Mouse (Mus musculus) CH12.LX (cell line): ENCODE data around the gene Ogn. TPM values are rescaled to one million over a fixed set of nuclear protein-coding genes. Genes with fewer than 3 reads are reported as not detected.

Experiments
- DNase-seq: peaks from one replicate; pipeline ENCODE4 v3.0.0-alpha.2; 2013; ENCODE audit errors: extremely low read depth
- H3K27ac ChIP-seq: 2 replicates; pipeline ENCODE4 v1.5.1; 2012; ENCODE audit warnings: low read depth, mild to moderate bottlenecking, control low read depth, moderate library complexity; ENCODE audit not compliant: insufficient read depth
- H3K27me3 ChIP-seq: replicated peaks from 2 replicates; pipeline ENCODE3; 2012; ENCODE audit warnings: inconsistent platforms
- H3K36me3 ChIP-seq, 2 experiments: replicated peaks in 1 of 2; 2 replicates each; pipeline versions ENCODE3 to v1.6.1; 2012; ENCODE audit warnings: inconsistent platforms in 1 of 2, low read length in 1 of 2, mild to moderate bottlenecking in 1 of 2, mixed read lengths in 1 of 2, moderate library complexity in 1 of 2; ENCODE audit not compliant: control insufficient read depth in 1 of 2, insufficient read depth in 1 of 2
- H3K4me1 ChIP-seq, 2 experiments: 2 replicates each; pipeline ENCODE4 v1.6.1; 2012; ENCODE audit warnings: inconsistent platforms in 1 of 2, moderate library complexity in 1 of 2; ENCODE audit not compliant: insufficient read depth in 2 of 2, control insufficient read depth in 1 of 2
- H3K4me2 ChIP-seq: 2 replicates; pipeline ENCODE4 v1.6.1; 2012; ENCODE audit warnings: low read depth, mild to moderate bottlenecking, control low read depth; ENCODE audit not compliant: poor library complexity, insufficient read depth, severe bottlenecking
- H3K4me3 ChIP-seq, 3 experiments: fragments of 150-350 bp in 1 of 3; sonication (generic) in 1 of 3; replicated peaks in 1 of 3; 2 replicates each; pipeline versions ENCODE3 to v1.5.1; 2011 to 2012; ENCODE audit warnings: low read depth in 2 of 3, low read length in 2 of 3, mild to moderate bottlenecking in 2 of 3, moderate library complexity in 2 of 3, control low read depth in 1 of 3, improper control_type of control experiment in 1 of 3, inconsistent platforms in 1 of 3, mixed read lengths in 1 of 3; ENCODE audit not compliant: poor library complexity in 1 of 3
- H3K79me2 ChIP-seq: replicated peaks from 2 replicates; pipeline ENCODE4 v1.6.1; 2012; ENCODE audit warnings: mild to moderate bottlenecking, moderate library complexity; ENCODE audit not compliant: control insufficient read depth, poor library complexity, insufficient read depth, severe bottlenecking; ENCODE audit errors: extremely low read depth
- H3K9ac ChIP-seq: 2 replicates; pipeline ENCODE4 v1.6.1; 2012; ENCODE audit warnings: low read depth, mild to moderate bottlenecking, control low read depth, moderate library complexity; ENCODE audit not compliant: insufficient read depth
- H3K9me3 ChIP-seq: replicated peaks from 2 replicates; pipeline ENCODE3; 2012; ENCODE audit warnings: low read length, inconsistent platforms, mixed read lengths
- BHLHE40 ChIP-seq: IDR thresholded peaks from 2 replicates; pipeline ENCODE4 v1.6.1; 2011; ENCODE audit warnings: mild to moderate bottlenecking, low read depth, low read length, improper control_type of control experiment
- CHD1 ChIP-seq: IDR thresholded peaks from 2 replicates; pipeline ENCODE4 v1.6.1; 2012; ENCODE audit warnings: low read depth, low read length, improper control_type of control experiment, inconsistent platforms
- CHD2 ChIP-seq: IDR thresholded peaks from 2 replicates; pipeline ENCODE4 v1.6.1; 2011; ENCODE audit warnings: low read length, improper control_type of control experiment
- CTCF ChIP-seq, 2 experiments: IDR thresholded peaks in 1 of 2; conservative IDR thresholded peaks in 1 of 2; 2 replicates each; pipeline ENCODE4 v1.5.1; 2011 to 2012; ENCODE audit warnings: low read depth in 2 of 2, low read length in 2 of 2, improper control_type of control experiment in 1 of 2, inconsistent platforms in 1 of 2, mild to moderate bottlenecking in 1 of 2, moderate library complexity in 1 of 2
- E2F4 ChIP-seq: IDR thresholded peaks from 2 replicates; pipeline ENCODE4 v1.6.1; 2011; ENCODE audit warnings: low read depth, low read length, improper control_type of control experiment; ENCODE audit not compliant: insufficient replicate concordance
- ELF1 ChIP-seq: IDR thresholded peaks from 2 replicates; pipeline ENCODE4 v1.6.1; 2014; ENCODE audit warnings: low read depth, mild to moderate bottlenecking, inconsistent platforms, low read length, improper control_type of control experiment
- EP300 ChIP-seq: IDR thresholded peaks from 2 replicates; pipeline ENCODE4 v1.6.1; 2011; ENCODE audit warnings: low read length, improper control_type of control experiment
- ETS1 ChIP-seq: conservative IDR thresholded peaks from 2 replicates; pipeline ENCODE4 v1.6.1; 2012; ENCODE audit warnings: low read depth, mild to moderate bottlenecking, inconsistent platforms, low read length, improper control_type of control experiment, moderate library complexity
- GABPA ChIP-seq: IDR thresholded peaks from 2 replicates; pipeline ENCODE4 v1.6.1; 2012; ENCODE audit warnings: low read depth, low read length, improper control_type of control experiment, inconsistent platforms; ENCODE audit not compliant: insufficient replicate concordance
- IRF4 ChIP-seq: IDR thresholded peaks from 2 replicates; pipeline ENCODE4 v1.6.1; 2014; ENCODE audit warnings: low read depth, mild to moderate bottlenecking, inconsistent platforms, low read length, improper control_type of control experiment
- JUN ChIP-seq: IDR thresholded peaks from 2 replicates; pipeline ENCODE4 v1.6.1; 2011; ENCODE audit warnings: low read depth, mild to moderate bottlenecking, low read length, improper control_type of control experiment, moderate library complexity; ENCODE audit not compliant: insufficient read depth
- KAT2A ChIP-seq: IDR thresholded peaks from 2 replicates; pipeline ENCODE4 v1.6.1; 2012; ENCODE audit warnings: low read length, improper control_type of control experiment, inconsistent platforms; ENCODE audit not compliant: insufficient replicate concordance
- MAX ChIP-seq: IDR thresholded peaks from 2 replicates; pipeline ENCODE4 v1.6.1; 2011; ENCODE audit warnings: low read length, improper control_type of control experiment
- MAZ ChIP-seq: IDR thresholded peaks from 2 replicates; pipeline ENCODE4 v1.6.1; 2012; ENCODE audit warnings: low read depth, mild to moderate bottlenecking, inconsistent platforms, low read length, improper control_type of control experiment, moderate library complexity
- MXI1 ChIP-seq: IDR thresholded peaks from 2 replicates; pipeline ENCODE4 v1.6.1; 2011; ENCODE audit warnings: mild to moderate bottlenecking, low read depth, low read length, improper control_type of control experiment
- MYC ChIP-seq: IDR thresholded peaks from 2 replicates; pipeline ENCODE4 v1.6.1; 2011; ENCODE audit warnings: low read depth, mild to moderate bottlenecking, improper control_type of control experiment, low read length
- NELFE ChIP-seq: IDR thresholded peaks from 2 replicates; pipeline ENCODE4 v1.6.1; 2011; ENCODE audit warnings: low read depth, low read length, improper control_type of control experiment
- NRF1 ChIP-seq: IDR thresholded peaks from 2 replicates; pipeline ENCODE4 v1.6.1; 2014; ENCODE audit warnings: low read depth, mild to moderate bottlenecking, inconsistent platforms, low read length, improper control_type of control experiment, moderate library complexity
- PAX5 ChIP-seq: IDR thresholded peaks from 2 replicates; pipeline ENCODE4 v1.6.1; 2012; ENCODE audit warnings: low read length, inconsistent platforms, mixed read lengths
- POLR2A ChIP-seq: IDR thresholded peaks from 2 replicates; pipeline ENCODE4 v1.6.1; 2011; ENCODE audit warnings: low read depth, mild to moderate bottlenecking, improper control_type of control experiment, low read length
- RAD21 ChIP-seq: IDR thresholded peaks from 2 replicates; pipeline ENCODE4 v1.6.1; 2011; ENCODE audit warnings: low read depth, mild to moderate bottlenecking, low read length, improper control_type of control experiment, moderate library complexity
- RCOR1 ChIP-seq: conservative IDR thresholded peaks from 2 replicates; pipeline ENCODE4 v1.6.1; 2012; ENCODE audit warnings: low read depth, mild to moderate bottlenecking, inconsistent platforms, low read length, improper control_type of control experiment
- SIN3A ChIP-seq: IDR thresholded peaks from 2 replicates; pipeline ENCODE4 v1.6.1; 2012; ENCODE audit warnings: low read length, improper control_type of control experiment, inconsistent platforms
- SMC3 ChIP-seq: IDR thresholded peaks from 2 replicates; pipeline ENCODE4 v1.6.1; 2011; ENCODE audit warnings: low read depth, low read length, improper control_type of control experiment
- TBP ChIP-seq: conservative IDR thresholded peaks from 2 replicates; pipeline ENCODE4 v1.6.1; 2011; ENCODE audit warnings: low read depth, low read length, improper control_type of control experiment
- TCF12 ChIP-seq: IDR thresholded peaks from 2 replicates; pipeline ENCODE4 v1.6.1; 2014; ENCODE audit warnings: low read depth, mild to moderate bottlenecking, inconsistent platforms, low read length, improper control_type of control experiment
- UBTF ChIP-seq: IDR thresholded peaks from 2 replicates; pipeline ENCODE4 v1.6.1; 2012; ENCODE audit warnings: low read depth, mild to moderate bottlenecking, inconsistent platforms, low read length, improper control_type of control experiment, moderate library complexity
- USF1 ChIP-seq: IDR thresholded peaks from 2 replicates; pipeline ENCODE4 v1.6.1; 2014; ENCODE audit warnings: low read depth, mild to moderate bottlenecking, inconsistent platforms, low read length, improper control_type of control experiment
- USF2 ChIP-seq: conservative IDR thresholded peaks from 2 replicates; pipeline ENCODE4 v1.6.1; 2011; ENCODE audit warnings: low read depth, low read length, improper control_type of control experiment
- ZC3H11A ChIP-seq: IDR thresholded peaks from 2 replicates; pipeline ENCODE4 v1.6.1; 2012; ENCODE audit warnings: low read depth, mild to moderate bottlenecking, inconsistent platforms, low read length, improper control_type of control experiment
- ZKSCAN1 ChIP-seq: IDR thresholded peaks from 2 replicates; pipeline ENCODE4 v1.6.1; 2012; ENCODE audit warnings: low read depth, inconsistent platforms, low read length, improper control_type of control experiment, borderline replicate concordance
- ZMIZ1 ChIP-seq: IDR thresholded peaks from 2 replicates; pipeline ENCODE4 v1.6.1; 2012; ENCODE audit warnings: low read depth, mild to moderate bottlenecking, inconsistent platforms, low read length, improper control_type of control experiment
- ZNF384 ChIP-seq: IDR thresholded peaks from 2 replicates; pipeline ENCODE4 v1.6.1; 2012; ENCODE audit warnings: low read depth, low read length, improper control_type of control experiment, inconsistent platforms
- dilution Hi-C: fragments of 300-500 bp; cut with MboI; formaldehyde crosslinking; loops from 2 replicates; pipeline ENCODE4 v1.14.3; 2020; ENCODE audit warnings: low sequenced_read_pairs; ENCODE audit not compliant: extremely low pct_unique_long_range_greater_than_20kb, extremely low pct_ligation_motif_present
- in situ Hi-C: fragments of 300-500 bp; cut with MboI; formaldehyde crosslinking; loops from 3 replicates; pipeline ENCODE4 v1.14.3; 2019; ENCODE audit warnings: low sequenced_read_pairs, low pct_ligation_motif_present, low pct_unique_long_range_greater_than_20kb, mixed read lengths
- polyA plus RNA-seq: library from polyadenylated mRNA; unstranded; fragments of >175 nt; gene quantifications from 2 replicates; pipeline ENCODE4 v1.2.1, GENCODE M21; 2012; ENCODE audit warnings: low read depth; ENCODE audit not compliant: insufficient read length
- total RNA-seq, 2 experiments: library from RNA; depleted of rRNA; stranded (reverse); fragments of 300-350 nt in 1 of 2; fragments of >200 nt in 1 of 2; gene quantifications; 2 replicates each; pipeline ENCODE4 v1.2.3; 2012 to 2014

The Ogn gene
- total and polyA plus RNA-seq, 3 experiments = not detected

DNA sequence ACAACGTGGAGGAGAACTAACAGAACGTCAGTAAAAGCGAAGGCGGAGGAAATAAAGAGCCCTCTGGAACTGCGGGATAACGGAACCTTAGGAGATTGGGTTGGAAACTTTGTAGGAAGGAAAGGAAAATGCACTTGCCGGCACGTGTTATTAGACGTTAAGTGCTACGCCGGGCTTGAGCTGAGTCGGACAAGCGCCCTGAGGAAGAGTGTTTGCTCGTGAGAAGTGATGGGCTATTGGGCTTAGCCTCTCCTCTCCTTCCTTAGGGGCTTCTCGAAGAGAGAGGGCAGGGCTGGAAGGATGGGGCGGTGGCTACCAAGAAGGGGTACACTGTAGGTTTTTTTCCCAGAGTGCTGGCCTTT lies 45.3 kb downstream of the Ogn start:
- no peak for TF ChIP-seq NELFE
- no peak for TF ChIP-seq ZNF384
- TF ChIP-seq CHD2 = no peak
- TF ChIP-seq USF2 = peak; percentile 24; the same call in 1 of the 2 replicates
- no peak for TF ChIP-seq ETS1
- no peak for TF ChIP-seq TCF12
- peak; percentile 95; the same call in 1 of the 2 replicates for TF ChIP-seq MAX
- TF ChIP-seq SMC3 = no peak
- TF ChIP-seq MAZ = no peak
- no peak for TF ChIP-seq IRF4
- TF ChIP-seq UBTF = no peak
- no peak for TF ChIP-seq ZKSCAN1
- no peak for TF ChIP-seq PAX5
- TF ChIP-seq RCOR1 = no peak
- no peak for TF ChIP-seq CHD1
- no peak; the same call in 1 of the 2 replicates for TF ChIP-seq MYC
- no peak for TF ChIP-seq KAT2A
- TF ChIP-seq MXI1 = peak; percentile 99
- no peak for TF ChIP-seq GABPA
- TF ChIP-seq NRF1 = no peak
- TF ChIP-seq BHLHE40 = peak; percentile 96
- TF ChIP-seq CTCF (conservative IDR thresholded peaks at IDR 0.05 in 1 of 2, IDR thresholded peaks at IDR 0.05 in 1 of 2; ENCODE audit: low read depth in 2 of 2, low read length in 2 of 2) = no peak
- no peak for TF ChIP-seq RAD21
- no peak for TF ChIP-seq ZMIZ1
- TF ChIP-seq ELF1 = no peak; the same call in 1 of the 2 replicates
- no peak for TF ChIP-seq E2F4
- TF ChIP-seq TBP = peak; percentile 87
- TF ChIP-seq POLR2A = peak; percentile 65
- TF ChIP-seq SIN3A = peak; percentile 92
- no peak for TF ChIP-seq JUN
- peak; percentile 37; the same call in 1 of the 2 replicates for TF ChIP-seq USF1
- TF ChIP-seq ZC3H11A = no peak
- TF ChIP-seq EP300 = no peak
- Histone ChIP-seq H3K4me2 (peak overlapping the region; percentile 82; the same call in 1 of the 2 replicates), H3K27me3 (no peaks in the 10 kb centered on the region), H3K9me3 (no peaks in the 10 kb centered on the region), H3K4me1 (peaks cover 0 to 26% of the 10 kb centered on the region in 2 experiments; a peak in 2 of 4 replicates), H3K4me3 (peak overlapping the region; percentile 93 to 96 (median 93)), H3K79me2 (peaks cover 12% of the 10 kb centered on the region), H3K27ac (peak overlapping the region; percentile 21; the same call in 1 of the 2 replicates), H3K36me3 (peaks cover 6 to 31% of the 10 kb centered on the region in 2 experiments), H3K9ac (peak overlapping the region; percentile 86)
- in situ Hi-C loops (no loop called here), dilution Hi-C loops (no loop called here)
- no peak for DNase-seq

Other genes with a start within 250 kb of the Ogn start
- gene Ippk, start 186.8 kb upstream of the Ogn start, total RNA-seq (2012; rRNA removed) = 8.7 and 11.4 TPM in 2 replicates
- gene Ippk, start 186.8 kb upstream of the Ogn start, total RNA-seq (2014; rRNA removed) = 21.5 and 23.6 TPM in 2 replicates
- gene Ippk, start 186.8 kb upstream of the Ogn start, polyA plus RNA-seq = 9.0 and 10.3 TPM in 2 replicates
- gene Tes3-ps, start 114.7 kb upstream of the Ogn start, total RNA-seq (2012; rRNA removed) = 0.25 TPM in 2 replicates
- 2.3 and 2.5 TPM in 2 replicates for gene Tes3-ps, start 114.7 kb upstream of the Ogn start, total RNA-seq (2014; rRNA removed)
- 1.6 and 1.7 TPM in 2 replicates for gene Tes3-ps, start 114.7 kb upstream of the Ogn start, polyA plus RNA-seq
- under 0.01 and 0.04 TPM in 2 replicates for gene Ecm2, start 103.2 kb upstream of the Ogn start, total RNA-seq (2012; rRNA removed)
- not detected in 2 replicates for gene Ecm2, start 103.2 kb upstream of the Ogn start, total RNA-seq (2014; rRNA removed)
- gene Ecm2, start 103.2 kb upstream of the Ogn start, polyA plus RNA-seq = 0.08 and 0.14 TPM in 2 replicates
- gene Aspn, start 63.6 kb upstream of the Ogn start, total RNA-seq (2012; rRNA removed) = not detected in 2 replicates
- not detected in 2 replicates for gene Aspn, start 63.6 kb upstream of the Ogn start, total RNA-seq (2014; rRNA removed)
- gene Aspn, start 63.6 kb upstream of the Ogn start, polyA plus RNA-seq = 0.23 and 0.27 TPM in 2 replicates
- gene Omd, start 25.6 kb upstream of the Ogn start, total RNA-seq (2012; rRNA removed) = not detected in 2 replicates
- gene Omd, start 25.6 kb upstream of the Ogn start, total RNA-seq (2014; rRNA removed) = not detected in 2 replicates
- gene Omd, start 25.6 kb upstream of the Ogn start, polyA plus RNA-seq = 0.25 and 0.37 TPM in 2 replicates
- gene Cenpp, start 44.7 kb downstream of the Ogn start, total RNA-seq (2012; rRNA removed) = 11.2 and 14.9 TPM in 2 replicates
- 35.3 and 41.8 TPM in 2 replicates for gene Cenpp, start 44.7 kb downstream of the Ogn start, total RNA-seq (2014; rRNA removed)
- gene Cenpp, start 44.7 kb downstream of the Ogn start, polyA plus RNA-seq = 10.7 and 11.8 TPM in 2 replicates
- 14.9 and 24.0 TPM in 2 replicates for gene Nol8, start 45.0 kb downstream of the Ogn start, total RNA-seq (2012; rRNA removed)
- gene Nol8, start 45.0 kb downstream of the Ogn start, total RNA-seq (2014; rRNA removed) = 33.4 and 40.1 TPM in 2 replicates
- gene Nol8, start 45.0 kb downstream of the Ogn start, polyA plus RNA-seq = 32.8 and 36.7 TPM in 2 replicates
- 100 and 141 TPM in 2 replicates for gene Iars, start 74.1 kb downstream of the Ogn start, total RNA-seq (2012; rRNA removed)
- 81.6 and 88.2 TPM in 2 replicates for gene Iars, start 74.1 kb downstream of the Ogn start, total RNA-seq (2014; rRNA removed)
- 148 and 160 TPM in 2 replicates for gene Iars, start 74.1 kb downstream of the Ogn start, polyA plus RNA-seq
- not detected in 2 replicates for gene Gm30302, start 191.0 kb downstream of the Ogn start, total RNA-seq (2012; rRNA removed)
- not detected in 2 replicates for gene Gm30302, start 191.0 kb downstream of the Ogn start, total RNA-seq (2014; rRNA removed)
- not detected in 2 replicates for gene Gm30302, start 191.0 kb downstream of the Ogn start, polyA plus RNA-seq